Mouse (Mus musculus) forebrain, embryonic 14.5 days (tissue): ENCODE measurements around the gene Ctsc. TPM values are rescaled to one million over a fixed set of nuclear protein-coding genes. Genes with fewer than 3 reads are reported as not detected.

Experiments used
- ATAC-seq: fragments of 200-750 bp; cut with Nextera tagmentation; 2 replicates; pipeline ENCODE4 v1.8.0; 2017; ENCODE audit warnings: mild to moderate bottlenecking, moderate library complexity
- DNase-seq: peaks from one replicate; pipeline ENCODE4 v3.0.0-alpha.2; 2015; ENCODE audit warnings: low spot score
- H3K27ac ChIP-seq: fragments of 300-500 bp; sonication (generic); 2 replicates; pipeline ENCODE4 v1.5.1; 2014; ENCODE audit warnings: low read depth, mild to moderate bottlenecking, control low read depth, low read length, moderate library complexity
- H3K27me3 ChIP-seq: fragments of 300-500 bp; sonication (generic); replicated peaks from 2 replicates; pipeline ENCODE4 v1.6.1; 2014; ENCODE audit warnings: low read length, control low read depth, mixed read lengths; ENCODE audit not compliant: control insufficient read depth, insufficient read depth
- H3K36me3 ChIP-seq: fragments of 300-500 bp; sonication (generic); 2 replicates; pipeline ENCODE4 v1.6.1; 2014; ENCODE audit warnings: low read length, control low read depth; ENCODE audit not compliant: control insufficient read depth, insufficient read depth
- H3K4me1 ChIP-seq: fragments of 300-500 bp; sonication (generic); 2 replicates; pipeline ENCODE4 v1.6.1; 2014; ENCODE audit warnings: antibody characterized with exemption, low read length, control low read depth; ENCODE audit not compliant: control insufficient read depth, insufficient read depth
- H3K4me2 ChIP-seq: fragments of 300-500 bp; sonication (generic); 2 replicates; pipeline ENCODE4 v1.6.1; 2014; ENCODE audit warnings: mild to moderate bottlenecking, control low read depth, low read length
- H3K4me3 ChIP-seq: fragments of 300-500 bp; sonication (generic); 2 replicates; pipeline ENCODE4 v1.5.1; 2014; ENCODE audit warnings: low read depth, low read length, control low read depth
- H3K9ac ChIP-seq: fragments of 300-500 bp; sonication (generic); 2 replicates; pipeline ENCODE4 v1.6.1; 2014; ENCODE audit warnings: mild to moderate bottlenecking, low read length, control low read depth, moderate library complexity
- H3K9me3 ChIP-seq: fragments of 300-500 bp; sonication (generic); replicated peaks from 2 replicates; pipeline ENCODE4 v1.6.1; 2016; ENCODE audit warnings: low read length, control low read depth, mixed read lengths; ENCODE audit not compliant: control insufficient read depth
- WGBS: fragments of 180-500 bp; shearing (Covaris S2); extraction: QIAGEN DNeasy Blood & Tissue Kit; methylation state at CpG from one replicate; pipeline ENCODE4 v1.1.7; 2014; 5-methylcytosine and 5-hydroxymethylcytosine counted together
- polyA plus RNA-seq: library from polyadenylated mRNA; unstranded; fragments of >200 nt; fragmentation: Nextera tagmentation; extraction: Ambion mirVana; gene quantifications from 2 replicates; pipeline ENCODE4 v1.2.1, GENCODE M21; 2014

Gene Ctsc
- polyA plus RNA-seq, 1 experiment from 2014 or later, result 10.7 TPM

GRCm38 (mm10) chr7:88316408-88316807 lies 38.5 kb downstream of the Ctsc start:
- peak; percentile 4 for DNase-seq
- H3K4me2 ChIP-seq, result no peak overlapping the region
- no peak overlapping the region for H3K9ac ChIP-seq
- H3K27ac ChIP-seq, result no peak overlapping the region
- H3K4me3 ChIP-seq, result no peak overlapping the region
- H3K9me3 ChIP-seq, result no peaks in the 10 kb centered on the region
- no peak for ATAC-seq
- no peaks in the 10 kb centered on the region for H3K36me3 ChIP-seq
- H3K4me1 ChIP-seq, result no peaks in the 10 kb centered on the region
- 70% methylated on average over 3 of the region's 3 CpGs for WGBS
- no peaks in the 10 kb centered on the region for H3K27me3 ChIP-seq

GRCm38 (mm10) chr7:88318474-88318873 lies 40.6 kb downstream of the Ctsc start:
- 67% methylated on average over 1 of the region's 1 CpGs for WGBS
- no peak overlapping the region for H3K27ac ChIP-seq
- no peak overlapping the region for H3K9ac ChIP-seq
- H3K4me3 ChIP-seq, result no peak overlapping the region
- no peaks in the 10 kb centered on the region for H3K4me1 ChIP-seq
- DNase-seq (no peak), ATAC-seq (no peak)
- no peaks in the 10 kb centered on the region for H3K9me3 ChIP-seq
- no peak overlapping the region for H3K4me2 ChIP-seq
- H3K36me3 ChIP-seq, result no peaks in the 10 kb centered on the region
- H3K27me3 ChIP-seq, result no peaks in the 10 kb centered on the region

- DNase-seq (no peak), ATAC-seq (no peak)
- Histone ChIP-seq H3K4me2 (no peak overlapping the region), H3K9ac (no peak overlapping the region), H3K4me3 (no peak overlapping the region), H3K36me3 (no peaks in the 10 kb centered on the region), H3K27ac (no peak overlapping the region), H3K9me3 (no peaks in the 10 kb centered on the region), H3K4me1 (no peaks in the 10 kb centered on the region), H3K27me3 (no peaks in the 10 kb centered on the region)
- 83% methylated on average over 2 of the region's 2 CpGs for WGBS
Observed at GRCm38 (mm10) chr7:88318904-88319303, 41.0 kb downstream of the Ctsc start.

GRCm38 (mm10) chr7:88319414-88320140 lies 41.7 kb downstream of the Ctsc start:
- 96% methylated on average over 3 of the region's 3 CpGs for WGBS
- ATAC-seq (no peak), DNase-seq (no peak)

GRCm38 (mm10) chr7:88320628-88321336 lies 42.9 kb downstream of the Ctsc start:
- WGBS, result 64% methylated on average over 12 of the region's 12 CpGs
- Histone ChIP-seq H3K9ac (no peak overlapping the region), H3K4me2 (no peak overlapping the region), H3K27me3 (no peaks in the 10 kb centered on the region), H3K27ac (no peak overlapping the region), H3K36me3 (no peaks in the 10 kb centered on the region), H3K4me3 (no peak overlapping the region), H3K9me3 (no peaks in the 10 kb centered on the region), H3K4me1 (no peaks in the 10 kb centered on the region)
- DNase-seq (peak; percentile 46), ATAC-seq (peak; percentile 72; the same call in 1 of the 2 replicates)

More at GRCm38 (mm10) chr7:88319414-88320140, 41.7 kb downstream of the Ctsc start:
- H3K4me1 ChIP-seq, result no peaks in the 10 kb centered on the region
- no peak overlapping the region for H3K27ac ChIP-seq
- no peak overlapping the region for H3K4me2 ChIP-seq
- no peak overlapping the region for H3K4me3 ChIP-seq
- H3K36me3 ChIP-seq, result no peaks in the 10 kb centered on the region
- H3K27me3 ChIP-seq, result no peaks in the 10 kb centered on the region
- no peaks in the 10 kb centered on the region for H3K9me3 ChIP-seq
- no peak overlapping the region for H3K9ac ChIP-seq

GRCm38 (mm10) chr7:88322431-88322830 lies 44.5 kb downstream of the Ctsc start:
- Histone ChIP-seq H3K27ac (no peak overlapping the region), H3K9me3 (no peaks in the 10 kb centered on the region), H3K4me1 (no peaks in the 10 kb centered on the region), H3K9ac (no peak overlapping the region), H3K36me3 (no peaks in the 10 kb centered on the region), H3K27me3 (no peaks in the 10 kb centered on the region), H3K4me3 (no peak overlapping the region), H3K4me2 (no peak overlapping the region)
- ATAC-seq (no peak), DNase-seq (no peak)
- 89% methylated on average over 2 of the region's 2 CpGs for WGBS

GRCm38 (mm10) chr7:88327495-88327894 lies 49.6 kb downstream of the Ctsc start:
- Histone ChIP-seq H3K9ac (no peak overlapping the region), H3K36me3 (no peaks in the 10 kb centered on the region), H3K4me1 (no peaks in the 10 kb centered on the region), H3K27ac (no peak overlapping the region), H3K9me3 (no peaks in the 10 kb centered on the region), H3K27me3 (no peaks in the 10 kb centered on the region), H3K4me2 (no peak overlapping the region), H3K4me3 (no peak overlapping the region)
- no peak for ATAC-seq
- no peak for DNase-seq

- no peak for DNase-seq
- H3K9ac ChIP-seq, result no peak overlapping the region
- H3K36me3 ChIP-seq, result no peaks in the 10 kb centered on the region
- H3K27me3 ChIP-seq, result no peaks in the 10 kb centered on the region
- ATAC-seq, result no peak
- no peaks in the 10 kb centered on the region for H3K9me3 ChIP-seq
- no peaks in the 10 kb centered on the region for H3K4me1 ChIP-seq
- H3K27ac ChIP-seq, result no peak overlapping the region
- H3K4me3 ChIP-seq, result no peak overlapping the region
- H3K4me2 ChIP-seq, result no peak overlapping the region
Observed at GRCm38 (mm10) chr7:88343828-88344227, 65.9 kb downstream of the Ctsc start.

- Histone ChIP-seq H3K27ac (no peak overlapping the region), H3K4me1 (no peaks in the 10 kb centered on the region), H3K4me2 (no peak overlapping the region), H3K4me3 (no peak overlapping the region), H3K36me3 (no peaks in the 10 kb centered on the region), H3K9me3 (no peaks in the 10 kb centered on the region), H3K27me3 (no peaks in the 10 kb centered on the region), H3K9ac (no peak overlapping the region)
- DNase-seq (no peak), ATAC-seq (no peak)
- 82% methylated on average over 1 of the region's 1 CpGs for WGBS
Observed at GRCm38 (mm10) chr7:88346035-88346434, 68.2 kb downstream of the Ctsc start.
